Mouse (Mus musculus): ENCODE measurements at regions not wholly inside any gene's neighbourhood (a gene's known extent, or its start where the extent isn't known, plus 50 kb on each side); places are given as distances from the start of the nearest gene placed in this dataset.

DNA sequence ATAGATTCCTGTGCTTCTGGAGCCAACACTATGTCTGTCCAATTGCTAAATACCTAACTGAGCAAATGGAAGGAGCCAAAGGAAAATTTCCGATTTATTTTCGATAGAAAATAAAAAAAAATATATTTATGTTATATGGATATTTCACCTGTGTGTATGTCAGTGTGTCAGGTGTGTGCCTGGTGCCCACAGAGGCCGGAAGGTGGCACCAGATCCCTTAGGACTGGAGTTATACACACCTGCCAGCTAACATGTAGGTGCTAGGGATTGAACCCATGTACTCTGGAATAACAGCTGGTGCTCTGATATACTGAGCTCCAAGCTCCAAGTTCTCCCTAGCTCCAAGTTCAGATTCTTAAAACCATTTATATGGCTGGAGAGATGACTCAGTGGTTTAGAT, 79.0 kb downstream of the Mfsd1 start:
- Histone ChIP-seq H3K9me3 (no peaks in the 10 kb centered on the region), H3K4me1 (replicated peaks) (no peaks in the 10 kb centered on the region), H3K4me3 (replicated peaks) (no peak overlapping the region), H3K27me3 (replicated peaks) (no peaks in the 10 kb centered on the region), H3K27ac (no peak overlapping the region), H3K4me2 (replicated peaks) (no peak overlapping the region), H3K9ac (no peak overlapping the region), H3K36me3 (no peaks in the 10 kb centered on the region)
- ATAC-seq = no peak
- 82% methylated on average over 3 of the region's 3 CpGs for WGBS

DNA sequence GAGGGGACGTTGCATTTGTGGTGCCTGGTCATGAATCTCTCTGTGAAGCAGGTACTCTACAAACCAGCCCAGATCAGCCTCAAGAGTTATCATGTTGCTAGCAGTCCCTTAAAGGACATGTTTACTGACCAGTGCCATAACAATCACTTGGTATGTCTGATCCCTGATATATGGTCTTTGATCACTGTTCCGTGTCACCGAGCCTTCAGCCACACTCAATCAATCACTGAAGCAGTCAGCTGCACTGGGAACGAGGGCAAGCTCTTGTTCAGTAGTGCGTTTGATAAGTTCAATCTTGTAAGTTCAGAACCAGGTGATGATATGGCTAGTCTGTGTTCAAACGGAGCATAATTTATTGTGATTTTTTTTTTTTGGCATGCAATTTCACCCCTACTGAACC, 126.8 kb downstream of the Mfsd1 start:
- H3K4me1 ChIP-seq (replicated peaks) = no peaks in the 10 kb centered on the region
- H3K9ac ChIP-seq = no peak overlapping the region
- no peak overlapping the region for H3K4me3 ChIP-seq (replicated peaks)
- WGBS = 25% methylated on average over 6 of the region's 6 CpGs
- H3K36me3 ChIP-seq = no peaks in the 10 kb centered on the region
- H3K4me2 ChIP-seq (replicated peaks) = no peak overlapping the region
- ATAC-seq = no peak
- H3K27ac ChIP-seq = no peak overlapping the region
- H3K9me3 ChIP-seq = no peaks in the 10 kb centered on the region
- no peaks in the 10 kb centered on the region for H3K27me3 ChIP-seq (replicated peaks)

DNA sequence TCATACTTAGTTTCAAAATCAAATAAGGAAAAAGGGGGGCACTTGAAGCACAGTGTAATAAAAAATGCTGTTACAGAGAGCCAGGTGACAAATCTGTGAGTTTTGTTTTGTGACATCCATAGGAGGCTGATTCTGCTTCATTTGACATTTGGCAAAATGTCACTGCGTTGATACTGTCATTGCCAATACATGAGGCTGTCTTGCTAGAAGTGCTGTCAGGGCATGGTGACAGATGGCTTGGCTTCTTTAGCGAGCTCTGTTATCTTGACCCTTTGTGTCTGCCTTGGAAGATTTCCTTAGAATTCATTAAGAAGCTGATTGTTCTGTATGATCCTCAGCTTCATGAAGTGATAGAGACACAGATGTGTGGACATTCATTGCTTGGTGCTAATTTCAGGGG, 129.2 kb downstream of the Mfsd1 start:
- no peaks in the 10 kb centered on the region for H3K9me3 ChIP-seq
- 72% methylated on average over 2 of the region's 2 CpGs for WGBS
- no peaks in the 10 kb centered on the region for H3K36me3 ChIP-seq
- no peak for ATAC-seq
- H3K4me1 ChIP-seq (replicated peaks) = no peaks in the 10 kb centered on the region
- H3K27ac ChIP-seq = no peak overlapping the region
- no peak overlapping the region for H3K9ac ChIP-seq
- H3K4me3 ChIP-seq (replicated peaks) = no peak overlapping the region
- H3K27me3 ChIP-seq (replicated peaks) = no peaks in the 10 kb centered on the region
- H3K4me2 ChIP-seq (replicated peaks) = no peak overlapping the region

DNA sequence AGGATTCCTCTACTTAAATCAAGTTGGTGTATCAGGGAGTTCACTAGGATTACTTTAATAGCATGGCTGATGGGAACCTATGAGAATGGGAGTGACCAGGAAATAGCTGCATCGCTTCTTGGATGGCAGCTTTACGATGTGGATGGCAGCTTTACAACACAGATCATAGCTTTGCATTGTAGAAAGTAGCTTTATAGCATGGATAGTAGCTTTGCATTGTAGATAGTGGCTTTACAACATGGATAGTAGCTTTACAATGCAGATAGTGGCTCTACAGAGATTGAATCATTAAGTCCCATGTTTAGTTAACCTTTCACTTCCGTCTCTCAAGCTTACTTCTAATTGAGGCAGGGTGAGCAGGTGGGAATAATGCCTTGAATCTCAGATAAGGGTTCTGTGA, 149.4 kb downstream of the Mfsd1 start:
- no peaks in the 10 kb centered on the region; the same call in 1 of the 2 replicates for H3K27me3 ChIP-seq (replicated peaks)
- 31% methylated on average over 3 of the region's 3 CpGs for WGBS
- no peaks in the 10 kb centered on the region for H3K36me3 ChIP-seq
- H3K4me3 ChIP-seq (replicated peaks) = no peak overlapping the region
- no peak overlapping the region for H3K9ac ChIP-seq
- H3K9me3 ChIP-seq = no peaks in the 10 kb centered on the region
- H3K27ac ChIP-seq = no peak overlapping the region
- no peaks in the 10 kb centered on the region for H3K4me1 ChIP-seq (replicated peaks)
- ATAC-seq = peak; percentile 59
- no peak overlapping the region for H3K4me2 ChIP-seq (replicated peaks)

DNA sequence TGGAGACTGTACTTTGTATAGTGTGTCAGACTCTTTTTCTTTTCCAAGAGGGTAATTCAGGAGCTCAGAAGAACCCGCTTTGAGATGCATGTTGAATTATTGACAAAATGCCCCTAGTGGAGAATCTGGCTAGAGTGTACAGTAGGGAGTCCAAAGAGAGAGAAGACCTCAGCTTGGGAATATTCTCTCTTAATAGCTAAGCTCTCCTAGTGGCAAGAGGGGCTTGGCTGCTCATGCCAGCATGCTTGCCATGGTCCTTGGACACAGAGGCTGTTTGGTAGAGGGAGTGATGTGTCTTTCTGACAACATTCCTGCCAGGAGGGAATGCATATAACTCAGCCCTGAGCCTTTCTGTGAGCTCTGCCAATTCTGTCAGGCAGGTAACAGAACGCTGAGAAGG, 150.3 kb downstream of the Mfsd1 start:
- Histone ChIP-seq H3K36me3 (no peaks in the 10 kb centered on the region), H3K9me3 (no peaks in the 10 kb centered on the region), H3K27ac (no peak overlapping the region), H3K4me1 (replicated peaks) (no peaks in the 10 kb centered on the region), H3K9ac (no peak overlapping the region), H3K27me3 (replicated peaks) (no peaks in the 10 kb centered on the region; the same call in 1 of the 2 replicates), H3K4me2 (replicated peaks) (no peak overlapping the region), H3K4me3 (replicated peaks) (no peak overlapping the region)
- 60% methylated on average over 2 of the region's 2 CpGs for WGBS
- no peak for ATAC-seq

DNA sequence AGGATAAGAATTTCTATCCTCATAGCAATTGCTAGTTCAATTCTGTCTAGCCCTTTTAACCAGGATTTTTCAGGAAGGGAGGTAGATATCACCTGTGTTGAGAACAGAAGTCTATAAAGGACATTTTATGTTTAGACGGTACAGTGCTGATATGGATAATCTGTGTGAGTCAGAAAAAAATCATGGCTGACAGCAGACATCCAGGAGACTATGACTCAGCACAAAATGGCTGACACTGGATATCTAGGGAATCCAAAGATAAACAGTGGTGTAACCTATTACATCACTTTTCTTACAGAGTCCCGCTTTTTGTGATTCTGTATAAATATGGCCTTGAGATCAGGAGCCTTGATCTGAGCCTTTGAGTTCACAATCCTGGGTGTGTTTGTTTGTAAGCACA, 137.8 kb upstream of the Iqcj start:
- Histone ChIP-seq H3K4me3 (replicated peaks) (no peak overlapping the region), H3K4me2 (replicated peaks) (no peak overlapping the region), H3K9ac (no peak overlapping the region), H3K36me3 (no peaks in the 10 kb centered on the region), H3K27me3 (replicated peaks) (no peaks in the 10 kb centered on the region), H3K27ac (no peak overlapping the region), H3K4me1 (replicated peaks) (no peaks in the 10 kb centered on the region), H3K9me3 (no peaks in the 10 kb centered on the region)
- 77% methylated on average over 2 of the region's 2 CpGs for WGBS
- no peak for ATAC-seq

DNA sequence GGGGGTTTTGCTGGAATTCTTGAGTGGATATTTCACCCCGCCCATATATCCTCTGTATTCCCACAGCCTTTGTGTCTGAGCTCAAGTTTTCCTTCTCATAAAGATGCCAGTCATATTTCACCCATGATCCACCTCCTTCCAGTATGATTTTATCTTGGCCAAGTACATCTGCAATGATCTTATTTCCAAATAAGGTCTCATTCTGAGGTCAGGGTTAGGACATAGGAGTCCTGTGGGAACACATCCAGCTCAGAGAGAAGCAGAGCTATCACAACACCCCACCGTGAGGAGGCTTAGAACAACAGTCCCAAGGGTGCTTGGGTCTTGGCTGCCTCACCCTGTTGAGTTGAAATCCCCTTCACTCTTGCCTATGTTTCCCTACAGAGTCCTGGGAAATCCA, 123.4 kb upstream of the Iqcj start:
- H3K4me3 ChIP-seq (replicated peaks) = no peak overlapping the region
- no peaks in the 10 kb centered on the region for H3K9me3 ChIP-seq
- no peaks in the 10 kb centered on the region for H3K4me1 ChIP-seq (replicated peaks)
- WGBS = 77% methylated on average over 2 of the region's 2 CpGs
- no peak overlapping the region for H3K9ac ChIP-seq
- H3K36me3 ChIP-seq = no peaks in the 10 kb centered on the region
- H3K27ac ChIP-seq = no peak overlapping the region
- no peak for ATAC-seq
- no peak overlapping the region for H3K4me2 ChIP-seq (replicated peaks)
- no peaks in the 10 kb centered on the region for H3K27me3 ChIP-seq (replicated peaks)

DNA sequence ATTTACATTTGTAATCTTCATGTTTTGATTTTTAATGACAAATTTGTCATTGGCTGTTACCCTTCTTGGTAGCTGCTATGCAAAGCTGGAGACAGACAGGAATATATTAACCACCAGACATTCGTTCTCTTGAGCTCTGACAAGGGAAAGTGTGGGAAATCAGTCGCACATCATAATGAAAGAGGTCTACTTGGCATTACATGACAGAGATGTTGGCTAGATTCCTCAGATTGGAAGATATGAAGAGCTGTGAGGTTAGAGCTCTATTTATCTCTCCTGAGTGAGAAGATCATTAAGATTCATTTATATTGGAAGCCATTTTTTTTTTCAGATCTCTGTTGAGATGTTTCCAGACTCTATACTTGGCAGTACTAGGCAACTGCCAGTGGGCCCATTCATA, 118.6 kb upstream of the Iqcj start:
- no peaks in the 10 kb centered on the region for H3K4me1 ChIP-seq (replicated peaks)
- no peak overlapping the region for H3K27ac ChIP-seq
- H3K27me3 ChIP-seq (replicated peaks) = no peaks in the 10 kb centered on the region
- no peak for ATAC-seq
- no peaks in the 10 kb centered on the region for H3K9me3 ChIP-seq
- H3K36me3 ChIP-seq = no peaks in the 10 kb centered on the region
- H3K4me3 ChIP-seq (replicated peaks) = no peak overlapping the region
- no peak overlapping the region for H3K9ac ChIP-seq
- 84% methylated on average over 2 of the region's 2 CpGs for WGBS
- no peak overlapping the region for H3K4me2 ChIP-seq (replicated peaks)

DNA sequence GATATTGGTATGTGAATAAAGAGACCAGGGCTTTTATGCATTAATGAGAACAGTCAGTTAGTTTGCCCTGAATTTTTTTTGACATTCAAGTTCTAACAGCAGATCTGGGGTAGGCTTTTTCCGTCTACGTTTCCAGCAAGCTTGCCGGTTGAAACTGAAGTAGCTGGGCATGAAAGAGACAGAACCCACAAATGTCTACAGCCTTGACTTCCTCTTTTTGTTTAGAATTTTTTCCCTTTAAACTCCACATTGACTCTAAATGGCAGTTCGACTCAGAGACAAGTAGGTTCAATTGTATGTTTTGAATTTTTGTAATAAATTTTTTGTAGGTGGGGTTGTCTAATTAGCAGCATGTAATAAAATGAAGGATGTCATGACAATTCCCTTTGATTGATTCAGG, 109.8 kb upstream of the Iqcj start:
- Histone ChIP-seq H3K36me3 (no peaks in the 10 kb centered on the region), H3K27me3 (replicated peaks) (no peaks in the 10 kb centered on the region), H3K9me3 (no peaks in the 10 kb centered on the region), H3K4me1 (replicated peaks) (no peaks in the 10 kb centered on the region), H3K4me3 (replicated peaks) (no peak overlapping the region), H3K4me2 (replicated peaks) (no peak overlapping the region), H3K9ac (no peak overlapping the region), H3K27ac (no peak overlapping the region)
- ATAC-seq = no peak
- 86% methylated on average over 4 of the region's 4 CpGs for WGBS

DNA sequence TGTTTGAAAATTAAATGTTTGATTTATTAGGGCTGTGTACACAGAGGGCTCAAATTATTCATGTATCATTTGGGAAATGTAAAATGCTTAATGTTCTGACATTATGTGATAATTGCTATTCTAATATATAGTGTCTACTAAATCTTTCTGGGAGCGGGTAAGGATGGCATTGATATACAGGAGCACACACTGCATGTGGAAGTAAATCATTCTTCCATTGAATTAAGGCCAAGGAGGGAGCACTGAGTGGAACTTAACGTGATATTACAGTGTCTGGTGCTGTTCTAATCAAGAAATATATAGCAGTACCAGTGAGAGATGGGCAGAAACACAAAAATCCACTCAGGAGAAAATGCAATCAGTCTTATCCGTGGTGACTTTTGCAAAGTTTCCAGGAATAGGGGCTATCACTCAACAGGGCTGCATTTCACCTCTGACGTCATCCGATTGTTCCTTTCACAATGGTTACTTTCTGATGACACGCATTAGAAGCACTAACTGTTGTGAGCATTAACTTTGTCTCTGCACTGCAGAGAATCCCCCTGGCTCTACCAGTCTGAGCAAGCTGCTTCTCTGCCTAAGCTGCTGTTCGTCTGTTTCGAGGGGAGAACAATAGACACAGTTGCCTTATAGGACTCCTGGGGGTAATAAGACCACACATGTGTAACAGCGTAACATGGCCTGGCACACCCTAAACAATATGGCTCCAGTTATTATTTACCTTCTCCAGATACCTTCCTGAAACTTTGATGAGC, 85.0 kb upstream of the Iqcj start:
- H3K27me3 ChIP-seq (replicated peaks) = no peaks in the 10 kb centered on the region
- ATAC-seq = no peak
- H3K4me3 ChIP-seq (replicated peaks) = no peak overlapping the region
- H3K9me3 ChIP-seq = no peaks in the 10 kb centered on the region
- H3K9ac ChIP-seq = no peak overlapping the region
- no peaks in the 10 kb centered on the region for H3K36me3 ChIP-seq
- 75% methylated on average over 9 of the region's 9 CpGs for WGBS
- H3K27ac ChIP-seq = no peak overlapping the region
- no peaks in the 10 kb centered on the region for H3K4me1 ChIP-seq (replicated peaks)
- no peak overlapping the region for H3K4me2 ChIP-seq (replicated peaks)

DNA sequence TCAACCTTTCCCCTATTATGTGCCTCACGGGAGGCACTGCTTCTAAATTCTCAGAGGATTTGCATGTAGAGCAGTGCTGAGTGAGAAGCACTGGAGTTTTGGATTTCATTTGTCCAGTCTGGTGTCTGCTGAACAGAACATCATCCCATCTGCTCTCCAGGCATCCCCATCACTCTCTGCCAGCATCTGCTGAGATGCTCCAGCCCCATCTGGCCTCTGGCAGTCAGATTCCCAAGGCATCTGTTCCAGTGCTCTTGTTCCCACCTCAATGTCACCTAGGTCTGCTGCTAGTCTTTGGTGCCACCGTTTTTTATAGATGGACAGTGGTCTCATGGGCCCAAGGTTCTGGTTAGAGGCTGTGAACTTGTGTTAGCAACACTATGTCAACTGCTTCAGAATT, 63.9 kb upstream of the Iqcj start:
- H3K27ac ChIP-seq = no peak overlapping the region
- no peak overlapping the region for H3K4me3 ChIP-seq (replicated peaks)
- no peaks in the 10 kb centered on the region for H3K36me3 ChIP-seq
- ATAC-seq = no peak
- H3K9ac ChIP-seq = no peak overlapping the region
- H3K9me3 ChIP-seq = no peaks in the 10 kb centered on the region
- WGBS = 78% methylated on average over 2 of the region's 2 CpGs
- no peak overlapping the region for H3K4me2 ChIP-seq (replicated peaks)
- H3K4me1 ChIP-seq (replicated peaks) = no peaks in the 10 kb centered on the region
- H3K27me3 ChIP-seq (replicated peaks) = no peaks in the 10 kb centered on the region

DNA sequence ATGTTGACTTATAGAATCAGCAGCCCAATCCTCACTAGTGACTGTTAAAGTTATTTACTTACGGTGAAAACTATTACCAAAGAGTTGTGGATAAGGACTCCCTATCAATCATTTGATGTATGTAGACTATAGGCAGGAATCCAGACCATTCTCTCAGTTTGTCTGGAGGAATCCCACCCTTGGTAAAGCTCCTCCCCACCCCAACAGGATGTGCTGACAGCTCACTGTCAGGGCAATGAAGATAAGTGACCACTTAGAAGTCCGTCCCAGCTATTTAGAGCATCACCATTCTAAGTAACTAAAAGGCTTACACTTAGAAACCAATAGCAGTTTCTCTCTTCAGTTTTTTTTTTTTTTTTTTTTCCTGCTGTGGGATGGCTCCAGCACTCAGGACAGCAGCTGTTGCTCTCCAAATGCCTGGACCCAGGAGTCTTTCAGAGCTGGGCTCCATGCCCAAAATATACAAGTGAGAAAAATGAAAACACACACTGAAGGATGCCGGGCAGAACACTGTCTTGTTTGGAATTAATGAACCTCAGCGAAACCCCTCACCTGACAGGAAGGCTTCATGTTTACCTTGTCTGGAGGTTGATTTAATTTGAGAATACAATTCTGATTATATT, 58.9 kb upstream of the Iqcj start:
- Histone ChIP-seq H3K36me3 (no peaks in the 10 kb centered on the region), H3K4me3 (replicated peaks) (no peak overlapping the region), H3K9me3 (no peaks in the 10 kb centered on the region), H3K4me2 (replicated peaks) (no peak overlapping the region), H3K27me3 (replicated peaks) (no peaks in the 10 kb centered on the region), H3K27ac (no peak overlapping the region), H3K4me1 (replicated peaks) (no peaks in the 10 kb centered on the region), H3K9ac (no peak overlapping the region)
- ATAC-seq = peak; percentile 70
- WGBS = 24% methylated on average over 4 of the region's 4 CpGs
